Mouse (Mus musculus): ENCODE data around the gene Prdm16.

Gene Prdm16

GRCm38 (mm10) chr4:154352246-154352645 is 284.4 kb downstream of the Prdm16 start:
- in situ Hi-C loops (cut with MboI, MseI): no loop called here

- in situ Hi-C loops (cut with MboI, MseI): no loop called here
Measured at GRCm38 (mm10) chr4:154348197-154348786, 288.4 kb downstream of the Prdm16 start.

- in situ Hi-C loops (cut with MboI, MseI): no loop called here
Measured at GRCm38 (mm10) chr4:154346731-154347522, 289.7 kb downstream of the Prdm16 start.

- in situ Hi-C loops (cut with MboI, MseI): no loop called here
Measured at GRCm38 (mm10) chr4:154336650-154337049, 300.0 kb downstream of the Prdm16 start.

- in situ Hi-C loops (cut with MboI, MseI): no loop called here
Measured at GRCm38 (mm10) chr4:154335761-154336160, 300.9 kb downstream of the Prdm16 start, which contains the start of gene B230104I21Rik. Gene B230104I21Rik, plus strand, starts transcription at chr4:154336127.

GRCm38 (mm10) chr4:154334699-154335402 is 301.8 kb downstream of the Prdm16 start:
- in situ Hi-C loops (cut with MboI, MseI): no loop called here

GRCm38 (mm10) chr4:154333300-154333699 is 303.4 kb downstream of the Prdm16 start:
- in situ Hi-C loops (cut with MboI, MseI): no loop called here

- in situ Hi-C loops (cut with MboI, MseI): no loop called here
Measured at GRCm38 (mm10) chr4:154331271-154331670, 305.4 kb downstream of the Prdm16 start.

GRCm38 (mm10) chr4:154330001-154330400 is 306.7 kb downstream of the Prdm16 start:
- in situ Hi-C loops (cut with MboI, MseI): no loop called here

- in situ Hi-C loops (cut with MboI, MseI): no loop called here
Measured at GRCm38 (mm10) chr4:154328836-154329235, 307.8 kb downstream of the Prdm16 start.

GRCm38 (mm10) chr4:154328431-154328830 is 308.2 kb downstream of the Prdm16 start:
- in situ Hi-C loops (cut with MboI, MseI): no loop called here

GRCm38 (mm10) chr4:154325410-154325809 is 311.3 kb downstream of the Prdm16 start:
- in situ Hi-C loops (cut with MboI, MseI): no loop called here

- in situ Hi-C loops (cut with MboI, MseI): no loop called here
Measured at GRCm38 (mm10) chr4:154313622-154313967, 323.1 kb downstream of the Prdm16 start.

- in situ Hi-C loops (cut with MboI, MseI): no loop called here
Measured at GRCm38 (mm10) chr4:154312935-154313621, 323.6 kb downstream of the Prdm16 start.

- in situ Hi-C loops (cut with MboI, MseI): no loop called here
Measured at GRCm38 (mm10) chr4:154312143-154312812, 324.4 kb downstream of the Prdm16 start.

- in situ Hi-C loops (cut with MboI, MseI): no loop called here
Measured at GRCm38 (mm10) chr4:154310576-154311262, 326.0 kb downstream of the Prdm16 start.

GRCm38 (mm10) chr4:154309131-154309530 is 327.5 kb downstream of the Prdm16 start:
- in situ Hi-C loops (cut with MboI, MseI): no loop called here

- in situ Hi-C loops (cut with MboI, MseI): no loop called here
Measured at GRCm38 (mm10) chr4:154301466-154301881, 335.2 kb downstream of the Prdm16 start, which contains the start of gene Arhgef16. Gene Arhgef16, minus strand, starts transcription at chr4:154301676.

- in situ Hi-C loops (cut with MboI, MseI): loop anchor here (10.0 kb wide), 1 partner anchor 255 kb away; the partner anchor contains the start of gene Ccdc27
Measured at GRCm38 (mm10) chr4:154299541-154300271, 337.0 kb downstream of the Prdm16 start.

GRCm38 (mm10) chr4:154297761-154298160 is 338.9 kb downstream of the Prdm16 start:
- in situ Hi-C loops (cut with MboI, MseI): loop anchor here (10.0 kb wide), 1 partner anchor 253 kb away; the partner anchor contains the start of gene Ccdc27
